Mouse (Mus musculus) c-Kit-positive CD71-positive TER-119-positive erythroid progenitor cells, embryonic 14.5 days (primary cell): ENCODE results near the gene Tcn2.
"Not testable (repeated sequence)": the region's sequence is repeated elsewhere in the genome, so short reads cannot be mapped to it uniquely, and the experiment has no call there.

Experiments
- DNase-seq: peaks from one replicate; pipeline ENCODE4 v3.0.0-alpha.2; 2013; ENCODE audit warnings: low spot score

The Tcn2 gene

DNA sequence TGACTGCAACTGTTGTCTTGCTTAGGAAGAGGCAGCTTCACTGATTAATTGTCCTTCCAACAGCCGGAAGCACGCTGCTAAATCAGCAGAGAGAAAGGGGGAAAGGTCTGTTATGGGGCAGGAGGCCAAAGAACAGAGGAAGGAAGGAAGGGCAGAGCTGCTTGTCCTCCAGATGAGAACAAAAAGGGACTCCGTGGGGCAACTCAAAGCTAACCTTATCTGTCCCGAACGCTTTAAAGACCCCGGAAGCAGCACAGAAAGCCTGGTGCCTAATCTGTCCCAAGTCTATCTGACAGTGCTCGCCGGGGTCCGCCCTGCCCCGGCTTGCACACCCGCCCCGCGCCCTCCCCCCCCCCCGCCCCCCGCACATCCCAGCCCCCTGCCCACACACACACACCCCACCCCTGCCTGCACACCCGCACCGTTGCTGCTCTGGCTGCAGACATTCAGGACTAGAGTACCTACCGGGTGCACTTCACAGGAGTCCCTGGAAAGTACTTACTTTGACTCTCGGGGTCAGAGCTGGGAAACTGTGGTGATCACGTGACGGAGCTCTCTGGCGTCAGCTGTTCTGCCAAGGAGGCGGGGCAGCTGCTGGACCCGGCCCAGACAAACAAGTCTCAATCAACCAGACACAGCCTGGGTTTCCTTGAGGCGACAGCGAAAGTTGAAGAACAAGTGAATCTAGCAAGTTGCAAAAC, at the start of gene Tcn2:
Gene Tcn2 (minus strand): TSS at position 649 of the 701 bp plus-strand sequence.
- DNase-seq, result peak; percentile 51

DNA sequence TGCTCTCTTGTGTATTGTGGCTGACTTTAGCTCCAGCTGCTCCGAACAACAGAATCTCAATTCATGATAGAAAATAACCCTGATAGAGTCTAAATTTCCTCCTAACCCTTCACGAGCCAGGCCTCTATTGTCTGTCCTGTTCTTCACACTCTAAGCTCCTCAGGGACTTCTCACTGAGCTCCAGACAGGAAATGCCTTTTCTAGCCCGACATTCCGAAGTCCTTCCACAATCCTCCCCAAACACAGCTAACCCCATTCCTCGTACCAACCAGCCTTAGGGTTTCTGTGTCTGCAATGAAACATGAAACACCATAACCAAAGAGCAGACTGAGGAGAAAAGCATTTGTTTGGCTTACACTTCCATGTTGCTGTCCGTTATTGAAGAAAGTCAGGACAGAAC, 49.6 kb upstream of the Tcn2 start:
- DNase-seq, result no peak

DNA sequence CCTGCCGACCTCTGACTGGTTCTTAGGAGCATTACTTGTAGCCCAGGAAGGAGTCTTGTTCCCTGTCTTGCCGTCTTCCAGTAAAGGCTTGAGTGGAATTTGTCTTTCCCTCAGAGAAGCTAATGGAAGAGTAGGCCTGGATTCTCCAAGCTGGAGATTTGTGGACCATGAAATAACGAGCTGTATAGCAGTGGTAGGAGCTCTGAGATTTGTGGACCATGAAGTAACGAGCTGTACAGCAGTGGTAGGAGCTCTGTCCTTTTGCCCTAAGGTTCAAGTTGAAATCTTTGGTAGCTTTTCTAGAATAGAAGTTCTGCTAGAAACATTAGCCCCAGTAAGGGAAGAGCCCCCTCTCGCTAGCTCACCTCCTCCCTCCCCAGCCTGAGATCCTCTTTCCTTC, 46.5 kb upstream of the Tcn2 start:
- DNase-seq, result no peak

DNA sequence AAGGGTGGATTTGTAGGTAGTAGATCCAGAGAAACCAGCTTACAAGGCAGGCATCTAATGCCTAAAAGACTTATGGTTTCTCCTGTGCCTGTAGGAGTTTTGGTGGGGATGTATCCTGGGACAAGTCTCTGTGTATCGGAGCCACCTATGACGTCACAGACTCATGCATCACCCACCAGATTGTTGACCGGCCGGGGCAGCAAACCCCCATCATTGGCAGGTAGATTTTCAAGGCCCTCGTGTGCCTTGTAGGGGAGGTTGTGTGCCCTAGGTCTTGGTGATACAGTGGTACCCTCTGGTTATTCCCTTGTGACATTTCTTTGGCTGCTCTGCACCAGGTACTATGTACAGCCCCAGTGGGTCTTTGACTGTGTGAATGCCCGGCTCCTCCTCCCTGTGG, 44.7 kb upstream of the Tcn2 start, which contains the start of gene 4930556J24Rik:
Gene 4930556J24Rik (minus strand): TSS at position 101 of the 400 bp plus-strand sequence.
- DNase-seq, result no peak

DNA sequence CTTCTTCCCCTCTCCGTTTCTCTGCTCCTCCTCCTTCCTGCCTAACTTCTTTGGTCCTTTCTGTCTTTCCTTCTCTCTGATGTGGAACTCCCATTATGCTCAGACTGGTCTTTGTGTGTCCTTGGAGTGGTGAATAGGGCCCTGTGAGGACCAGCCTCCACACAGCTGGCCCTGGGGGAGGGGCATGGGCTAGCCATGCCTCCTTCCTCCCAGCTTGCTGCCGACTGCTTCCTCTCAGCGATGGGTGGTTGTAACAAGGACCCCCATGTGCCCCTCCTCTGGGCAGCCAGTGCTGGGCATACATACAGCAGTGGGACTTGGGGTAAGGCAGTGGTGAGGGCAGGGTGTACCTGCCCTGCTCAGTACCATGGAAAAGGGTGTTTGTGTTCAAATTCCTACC, 42.4 kb upstream of the Tcn2 start:
- no peak for DNase-seq

DNA sequence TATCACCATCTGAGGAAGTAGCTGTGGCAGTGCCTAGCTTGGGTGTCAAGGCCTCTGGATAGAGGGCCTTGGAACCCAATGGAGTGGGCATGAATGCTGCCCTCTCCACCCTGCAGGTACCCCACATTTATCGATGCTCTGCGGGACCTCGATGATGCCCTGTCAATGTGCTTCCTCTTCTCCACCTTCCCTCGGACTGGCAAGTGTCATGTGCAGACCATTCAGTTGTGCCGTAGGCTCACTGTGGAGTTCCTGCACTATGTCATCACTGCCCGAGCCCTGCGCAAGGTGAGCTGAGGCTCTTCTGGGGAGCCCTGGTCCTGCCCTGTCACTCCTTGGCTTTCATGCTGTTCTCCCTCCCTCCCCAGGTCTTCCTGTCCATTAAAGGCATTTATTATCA, 41.1 kb upstream of the Tcn2 start:
- DNase-seq, result no peak

DNA sequence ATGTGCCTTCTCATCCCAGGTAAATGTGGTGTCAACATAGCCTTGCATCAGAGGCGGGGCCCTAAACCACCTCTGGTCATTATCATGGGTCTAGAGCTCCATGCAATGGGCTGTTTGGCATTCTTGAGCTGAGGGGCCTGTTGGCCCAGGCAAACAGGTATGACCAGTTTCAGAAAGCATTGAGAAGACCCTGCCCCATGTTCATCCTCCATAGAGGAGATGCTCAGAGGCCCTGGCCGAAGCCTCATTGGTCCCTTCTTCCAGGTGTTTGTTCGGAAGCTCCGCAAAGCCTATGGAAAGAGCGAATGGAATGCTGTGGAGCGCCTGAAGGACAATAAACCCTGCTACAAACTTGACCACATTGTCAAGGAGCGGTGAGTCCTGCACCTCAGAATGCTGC, 38.4 kb upstream of the Tcn2 start:
- DNase-seq, result no peak

DNA sequence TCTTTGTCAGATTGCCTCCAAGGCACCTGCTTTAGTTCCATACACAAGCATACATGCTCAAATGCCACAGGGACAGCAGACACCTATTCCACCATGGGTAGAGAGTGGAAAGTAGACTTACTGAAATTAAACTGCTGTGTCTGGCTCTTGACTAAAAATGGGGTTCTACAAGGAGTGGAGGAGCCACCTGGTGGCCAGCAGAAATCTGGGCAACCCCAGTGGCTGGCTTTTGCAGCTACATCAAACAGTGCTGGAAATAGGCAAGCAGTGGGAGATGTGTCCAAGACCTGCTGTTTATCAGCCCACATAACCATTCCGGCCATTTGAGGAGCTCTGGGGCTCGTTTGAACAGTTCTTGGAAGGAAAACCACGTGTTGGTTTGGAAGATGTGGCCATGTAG, 37.9 kb upstream of the Tcn2 start:
- DNase-seq, result no peak

DNA sequence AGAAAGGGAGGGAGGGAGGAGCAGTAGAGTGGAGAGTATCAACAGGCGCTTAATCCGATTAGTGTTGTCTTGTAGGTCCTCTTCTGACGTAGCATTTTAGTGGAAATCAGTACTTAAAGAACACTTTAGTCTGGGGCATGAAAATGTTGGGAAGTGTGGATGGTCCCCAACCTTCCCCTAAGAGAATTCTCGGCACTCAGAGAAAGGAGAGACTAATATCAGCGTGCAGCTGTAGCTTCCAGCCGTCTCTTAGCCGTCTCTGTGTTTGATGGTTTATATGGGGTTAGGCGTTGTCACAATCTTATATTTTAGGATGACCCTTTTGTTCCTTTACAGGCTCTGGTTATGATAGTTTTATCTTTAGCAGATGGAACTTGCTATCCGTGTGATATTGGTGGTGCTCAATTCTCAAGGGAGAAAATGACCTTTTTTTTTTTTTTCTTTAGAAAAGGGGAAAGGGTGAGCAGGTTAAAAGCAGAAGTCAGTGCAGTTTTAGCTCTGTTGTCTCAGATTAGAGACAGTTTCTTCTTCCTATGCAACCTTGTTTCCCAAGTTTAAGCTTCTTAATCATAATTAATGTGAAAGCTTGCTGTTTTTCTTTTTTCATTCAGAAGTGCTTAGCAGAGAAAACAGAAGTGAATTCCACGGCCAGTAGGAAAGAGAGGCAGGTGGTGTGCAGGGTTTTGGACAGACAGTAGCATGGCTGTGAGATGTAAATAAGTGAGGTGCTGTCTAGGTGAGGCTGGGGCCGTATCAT, 32.6 kb upstream of the Tcn2 start:
- no peak for DNase-seq

DNA sequence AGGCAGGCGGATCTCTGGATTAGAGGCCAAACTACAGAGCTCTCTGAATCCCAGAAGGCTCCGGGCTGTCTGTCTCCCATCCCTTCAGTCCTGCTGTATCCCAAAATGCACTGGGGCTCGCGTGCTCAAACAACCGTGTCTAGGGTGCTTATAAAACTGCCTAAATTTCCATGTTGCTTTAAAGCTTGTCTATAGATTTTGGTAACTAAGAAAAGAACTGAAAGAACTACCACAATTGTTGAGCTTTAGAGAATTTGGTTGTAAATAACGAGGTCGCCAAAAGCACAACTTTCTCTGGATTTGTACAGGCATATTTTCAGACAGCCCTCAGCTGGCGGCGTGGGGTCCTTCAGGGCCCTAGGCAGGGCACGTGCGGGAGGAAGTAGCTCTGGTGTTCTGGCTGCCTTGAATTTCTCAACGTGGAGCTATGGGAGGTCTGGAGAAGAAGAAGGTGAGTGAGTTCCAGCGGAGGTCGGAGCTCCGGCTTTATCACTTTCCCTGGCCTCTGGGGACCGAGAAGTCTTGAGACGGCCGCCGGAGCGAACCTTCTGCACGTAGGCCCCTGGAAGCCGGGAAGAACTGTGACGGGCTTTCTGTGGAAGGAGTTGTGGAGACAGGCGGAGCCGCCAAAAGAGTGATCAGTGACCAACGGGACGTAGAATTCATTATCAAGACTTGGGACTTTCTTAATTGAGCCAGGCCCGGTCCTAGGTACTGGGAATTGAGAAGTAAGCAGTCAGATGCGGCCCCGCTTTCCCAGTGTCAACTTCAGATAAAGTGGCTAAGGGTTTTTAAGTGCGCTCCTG, 31.9 kb upstream of the Tcn2 start, which contains the start of gene Pes1:
Gene Pes1 (plus strand): TSS at position 366 of the 806 bp plus-strand sequence.
- DNase-seq, result peak; percentile 86

DNA sequence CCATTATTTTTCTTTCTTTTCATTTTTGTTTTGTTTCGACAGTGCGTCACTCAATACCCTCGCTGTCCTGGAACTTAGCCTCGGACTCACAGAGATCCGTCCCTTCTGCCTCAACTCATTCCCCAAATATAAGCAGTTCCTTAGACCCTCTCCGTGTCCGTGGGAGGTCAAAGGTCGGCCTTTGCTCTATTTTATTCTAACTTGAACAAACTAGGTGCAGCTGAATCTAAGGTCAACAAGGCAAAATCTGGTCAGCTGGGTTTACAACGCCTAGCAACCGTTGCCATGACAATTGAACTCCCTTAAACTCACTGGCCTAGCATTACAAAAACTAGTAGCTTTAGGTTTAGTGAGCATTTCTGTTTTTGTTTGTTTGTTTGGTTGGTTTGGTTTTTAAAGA, 31.2 kb upstream of the Tcn2 start:
- DNase-seq, result no peak

DNA sequence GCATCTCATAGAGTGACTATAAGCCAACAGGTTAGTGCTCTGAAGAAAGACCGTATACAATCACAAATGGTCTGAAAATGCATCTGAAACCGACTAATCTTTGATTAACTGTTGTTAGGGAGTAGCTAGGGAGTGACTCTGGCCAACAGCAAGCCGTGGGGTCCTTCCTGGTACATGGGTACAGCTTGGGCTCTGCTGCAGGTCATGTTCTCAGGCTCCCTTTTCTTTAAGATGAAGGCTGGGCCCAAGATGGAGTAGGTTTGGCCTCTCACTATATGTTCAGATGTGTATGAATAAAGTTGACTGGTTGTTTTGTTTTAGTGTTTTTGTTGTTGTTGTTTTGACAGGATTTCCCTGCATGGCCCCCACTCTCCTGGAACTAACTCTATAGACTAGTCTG, 29.8 kb upstream of the Tcn2 start:
- DNase-seq, result no peak

DNA sequence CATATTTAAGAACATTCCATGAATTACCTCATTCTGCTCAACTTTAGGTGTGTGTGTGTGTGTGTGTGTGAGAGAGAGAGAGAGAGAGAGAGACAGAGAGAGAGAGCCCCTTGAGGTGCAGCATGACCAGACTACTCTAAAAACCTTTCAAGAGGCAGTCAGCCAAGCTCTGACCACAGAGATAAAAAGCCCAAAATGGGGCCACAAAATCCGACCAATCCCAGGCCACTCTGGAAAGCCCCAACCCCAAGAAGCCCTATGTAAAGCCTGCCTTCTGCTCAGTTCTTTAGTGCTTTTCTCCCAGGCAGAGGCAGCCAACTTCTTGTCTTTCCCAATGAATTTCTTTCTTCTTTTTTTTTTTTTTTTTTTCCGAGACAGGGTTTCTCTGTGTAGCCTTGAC, 28.9 kb upstream of the Tcn2 start:
- DNase-seq, result no peak

DNA sequence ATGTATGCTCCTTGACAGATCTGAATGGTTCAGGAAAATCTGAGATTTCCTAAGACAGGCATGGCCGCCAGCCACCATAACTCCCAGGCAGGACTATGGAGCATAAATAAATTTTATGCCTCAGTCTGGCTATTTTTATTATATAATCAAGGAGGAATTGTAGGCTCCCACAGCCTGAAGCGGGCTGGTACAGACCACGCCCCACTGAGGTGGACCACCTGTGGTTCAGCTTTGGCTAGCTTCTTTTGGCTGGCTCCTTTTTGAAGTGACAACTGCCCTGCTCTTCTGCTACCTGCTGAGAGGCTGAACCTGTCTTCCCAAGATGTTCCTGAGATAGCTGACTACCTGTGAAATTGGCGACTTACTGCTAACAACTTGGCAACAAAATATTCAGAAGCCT, 23.4 kb upstream of the Tcn2 start:
- DNase-seq, result not testable (repeated sequence)

DNA sequence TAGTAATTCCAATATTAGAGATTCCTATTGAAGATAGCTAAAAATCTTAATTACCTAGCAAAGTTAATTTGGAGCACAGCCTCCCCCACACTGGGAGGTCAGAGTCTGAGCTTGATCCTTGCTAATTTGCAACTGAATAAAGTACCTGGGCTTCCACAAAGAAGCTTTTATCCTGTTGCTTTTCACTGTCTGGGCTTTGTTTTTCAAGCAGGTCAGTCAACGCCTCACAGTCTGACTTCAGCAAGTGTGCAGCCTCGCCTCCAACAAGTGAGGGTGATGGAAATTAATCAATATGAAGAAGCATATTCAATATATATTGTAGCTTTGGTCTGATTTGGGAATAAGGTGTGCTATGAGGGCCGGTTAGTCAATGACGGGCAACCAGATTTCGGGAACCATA, 22.9 kb upstream of the Tcn2 start:
- DNase-seq, result not testable (repeated sequence)

DNA sequence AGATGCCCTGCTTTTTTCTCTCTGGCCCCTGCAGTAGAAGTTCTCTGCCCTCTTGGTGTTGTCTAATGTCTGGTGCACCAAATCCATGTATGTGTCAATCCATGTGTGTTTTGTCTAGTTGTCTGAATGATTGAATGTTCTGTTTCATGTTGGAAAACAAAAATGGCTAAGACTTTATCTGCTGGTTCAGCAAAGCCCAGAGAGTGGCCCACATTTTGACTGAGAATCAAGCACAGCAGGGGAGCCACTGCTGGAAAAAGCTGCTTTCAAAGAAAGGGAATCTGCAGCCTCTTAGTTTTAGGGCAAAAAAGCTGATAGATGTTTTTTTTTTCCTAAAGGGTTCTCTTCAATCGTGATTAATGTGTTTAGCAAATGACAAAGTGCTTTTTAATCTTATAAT, 14.4 kb upstream of the Tcn2 start:
- DNase-seq, result no peak

DNA sequence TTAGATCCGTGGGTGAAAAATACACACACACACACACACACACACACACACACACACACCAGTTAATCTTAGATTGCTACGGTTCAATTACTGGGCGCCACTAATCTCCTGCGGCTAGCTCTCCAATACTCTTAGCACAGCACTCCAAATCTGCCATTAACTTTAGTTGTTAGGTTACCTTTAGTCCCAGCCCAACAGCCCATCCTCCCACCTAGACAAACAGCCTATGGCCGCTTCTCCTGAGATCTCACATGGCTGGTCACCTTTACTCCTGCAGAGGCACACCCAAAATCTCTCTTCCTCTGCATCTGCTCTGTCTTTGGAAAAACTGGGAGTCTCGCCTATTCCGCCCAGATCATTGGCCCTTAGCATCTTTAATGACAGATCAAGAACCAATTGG, 9.4 kb upstream of the Tcn2 start:
- DNase-seq, result no peak

DNA sequence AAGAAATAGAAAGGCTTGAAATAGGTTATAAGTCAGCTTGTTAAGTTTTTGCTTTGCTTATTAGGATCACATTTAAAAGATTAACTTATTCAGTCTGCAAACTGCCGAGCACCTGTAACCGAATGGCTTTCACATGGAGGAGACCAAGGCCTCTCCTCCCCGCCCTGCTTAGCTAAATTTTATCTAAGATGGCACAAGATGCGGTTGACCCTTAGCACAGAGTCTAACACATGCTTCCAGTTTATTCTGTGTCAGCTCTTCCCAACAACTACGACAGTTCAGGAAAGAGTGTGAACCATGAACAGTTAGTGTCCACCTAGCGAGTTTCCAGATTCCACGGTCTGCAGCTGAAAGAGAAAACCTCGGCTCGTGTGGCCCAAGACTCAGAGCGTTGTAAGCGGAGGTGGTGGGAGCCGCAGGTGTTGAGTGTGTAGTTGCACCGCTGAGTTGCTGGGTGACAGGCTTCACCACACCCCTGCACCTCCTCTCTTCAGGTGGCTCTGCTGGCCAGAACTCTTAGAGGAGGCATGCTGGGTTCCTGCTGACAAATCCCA, 5.4 kb upstream of the Tcn2 start:
- no peak for DNase-seq

DNA sequence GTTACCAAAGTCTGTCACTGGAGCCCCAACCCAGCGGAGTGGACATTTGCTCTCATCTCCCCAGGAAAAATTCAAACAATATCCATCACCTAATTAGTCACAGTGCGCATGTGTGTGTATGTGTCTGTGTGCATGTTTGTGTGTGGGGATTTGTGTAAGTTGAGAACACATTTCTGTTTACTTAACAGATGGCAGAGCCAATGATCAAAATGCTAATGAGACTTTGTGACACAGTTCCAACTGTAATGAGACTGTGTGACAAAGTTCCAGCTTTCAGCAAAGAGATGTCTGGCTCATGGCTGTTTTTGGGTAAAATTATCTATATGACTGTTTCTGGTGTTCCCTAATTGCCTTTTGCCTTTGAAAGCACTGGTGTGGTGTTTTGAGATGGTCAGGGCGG, 4.4 kb upstream of the Tcn2 start:
- DNase-seq, result no peak

DNA sequence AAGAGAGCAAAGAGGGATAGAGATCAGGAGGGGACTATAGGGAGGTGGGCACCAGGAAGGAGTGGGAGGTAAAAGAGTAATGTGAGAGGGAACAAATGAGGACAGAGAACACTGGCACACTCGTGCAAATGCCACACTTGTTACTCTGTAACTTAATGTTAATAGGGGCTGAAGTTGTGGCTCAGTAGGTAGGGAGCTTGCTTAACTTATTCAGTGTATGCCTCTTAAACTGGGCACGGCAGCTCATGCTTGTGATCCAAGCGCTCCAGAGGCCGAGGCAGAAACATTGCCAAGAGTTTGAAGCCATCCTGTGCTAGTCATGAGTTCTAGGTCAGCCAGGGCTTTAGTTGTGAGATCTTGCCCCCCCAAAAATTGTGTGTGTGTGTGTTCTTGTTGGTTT, 3.2 kb upstream of the Tcn2 start:
- DNase-seq, result no peak

DNA sequence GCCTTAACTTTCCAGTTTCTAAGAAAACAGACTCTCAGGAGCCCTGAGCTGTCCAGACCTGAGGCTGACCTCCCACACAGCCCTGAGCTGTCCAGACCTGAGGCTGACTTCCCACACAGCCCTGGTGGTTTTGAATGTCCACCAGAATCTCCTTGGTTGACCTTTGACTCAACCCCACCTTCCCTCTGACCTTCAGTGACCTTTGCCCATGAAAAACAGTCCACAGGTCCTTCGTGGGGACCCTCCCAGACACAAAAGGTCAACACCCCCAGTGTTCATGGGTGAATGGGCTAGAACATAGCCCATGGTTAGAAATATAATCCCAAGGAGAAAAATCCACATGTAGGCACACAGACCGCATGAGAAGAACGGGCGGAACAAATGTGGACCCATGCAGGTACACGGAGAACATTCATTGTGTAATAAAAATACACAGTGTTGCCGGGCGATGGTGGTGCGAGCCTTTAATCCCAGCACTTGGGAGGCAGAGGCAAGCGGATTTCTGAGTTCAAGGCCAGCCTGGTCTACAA, 1.9 kb upstream of the Tcn2 start:
- no peak for DNase-seq

DNA sequence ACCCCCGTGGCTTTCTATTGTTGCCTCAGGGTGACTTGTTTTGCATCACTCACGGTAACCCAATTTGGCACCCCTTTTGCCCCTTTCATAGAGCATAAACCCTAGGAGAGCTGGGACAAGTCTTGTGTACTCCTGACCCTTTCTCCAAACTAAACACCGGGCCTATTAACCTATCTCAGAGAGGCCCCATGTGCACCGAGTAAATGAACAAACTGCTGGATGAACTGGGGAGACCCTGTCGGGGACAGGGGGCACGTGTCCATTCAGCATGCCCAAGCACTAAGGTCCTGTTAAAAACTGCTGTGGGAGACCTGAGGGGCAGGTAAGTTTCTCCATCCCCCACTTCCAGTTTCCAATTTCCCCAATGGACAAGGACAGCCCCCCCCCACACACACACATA, 1.0 kb downstream of the Tcn2 start:
- no peak for DNase-seq
